Mouse (Mus musculus) heart, embryonic 10.5 days (tissue): ENCODE results near the gene Elmo1. TPM values are rescaled to one million over a fixed set of nuclear protein-coding genes. Genes with fewer than 3 reads are reported as not detected.

Experiments
- DNase-seq: peaks from one replicate; pipeline ENCODE4 v3.0.0-alpha.2; 2017; ENCODE audit warnings: low spot score
- H3K27ac ChIP-seq: fragments of 300-500 bp; sonication (generic); 2 replicates; pipeline ENCODE4 v1.5.1; 2016; ENCODE audit warnings: mild to moderate bottlenecking
- H3K27me3 ChIP-seq: fragments of 300-500 bp; sonication (generic); 2 replicates; pipeline ENCODE4 v1.6.1; 2016; ENCODE audit warnings: mild to moderate bottlenecking; ENCODE audit not compliant: poor library complexity, insufficient read depth, severe bottlenecking
- H3K36me3 ChIP-seq: fragments of 300-500 bp; sonication (generic); 2 replicates; pipeline ENCODE4 v1.6.1; 2016; ENCODE audit warnings: mild to moderate bottlenecking, moderate library complexity
- H3K4me1 ChIP-seq: fragments of 300-500 bp; sonication (generic); 2 replicates; pipeline ENCODE4 v1.6.1; 2016; ENCODE audit warnings: mild to moderate bottlenecking
- H3K4me3 ChIP-seq: fragments of 300-500 bp; sonication (generic); 2 replicates; pipeline ENCODE4 v1.5.1; 2016; ENCODE audit warnings: mild to moderate bottlenecking, moderate library complexity
- H3K9me3 ChIP-seq: fragments of 300-500 bp; sonication (generic); 2 replicates; pipeline ENCODE4 v1.6.1; 2016; ENCODE audit warnings: mild to moderate bottlenecking, moderate library complexity
- WGBS: fragments of 180-500 bp; shearing (Covaris S2); methylation state at CpG from one replicate; pipeline ENCODE4 v1.1.7; 2016; 5-methylcytosine and 5-hydroxymethylcytosine counted together
- polyA plus RNA-seq: library from polyadenylated mRNA; unstranded; fragments of >200 nt; fragmentation: Nextera tagmentation; extraction: Ambion mirVana; gene quantifications from 2 replicates; pipeline ENCODE4 v1.2.1, GENCODE M21; 2016

Elmo1 gene
- polyA plus RNA-seq, 1 experiment from 2014 or later, result 9.4 TPM

DNA sequence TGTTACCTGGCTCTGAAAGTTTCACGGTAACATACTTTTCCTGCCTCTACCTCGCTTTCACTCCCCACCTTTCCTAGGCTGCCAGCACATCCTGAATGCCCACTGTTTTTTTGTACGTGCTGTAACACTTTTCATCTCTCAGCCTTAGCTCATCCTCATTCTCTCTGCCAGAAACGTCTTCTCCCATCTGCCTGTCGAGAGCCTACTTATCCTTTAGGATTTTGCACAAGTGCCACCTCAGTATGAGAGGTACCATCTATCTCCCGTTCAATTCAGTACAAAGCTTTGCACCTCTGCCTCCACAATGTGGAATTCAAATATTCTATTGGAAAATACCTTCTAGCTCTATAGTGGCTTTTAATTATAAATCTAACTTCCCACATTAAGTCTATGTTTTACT is 369.7 kb downstream of the Elmo1 start:
- 82% methylated on average over 6 of the region's 6 CpGs for WGBS
- Histone ChIP-seq H3K27ac (no peak overlapping the region), H3K36me3 (no peaks in the 10 kb centered on the region), H3K4me1 (no peaks in the 10 kb centered on the region), H3K4me3 (no peak overlapping the region), H3K27me3 (no peaks in the 10 kb centered on the region), H3K9me3 (no peaks in the 10 kb centered on the region)
- no peak for DNase-seq

- H3K36me3 ChIP-seq, result no peaks in the 10 kb centered on the region
- WGBS, result 87% methylated on average over 3 of the region's 3 CpGs
- no peaks in the 10 kb centered on the region for H3K4me1 ChIP-seq
- no peak for DNase-seq
- H3K27me3 ChIP-seq, result no peaks in the 10 kb centered on the region
- no peak overlapping the region for H3K27ac ChIP-seq
- no peaks in the 10 kb centered on the region for H3K9me3 ChIP-seq
- H3K4me3 ChIP-seq, result no peak overlapping the region
These were observed 371.2 kb downstream of the Elmo1 start for GRCm38 (mm10) chr13:20461616-20462015.

DNA sequence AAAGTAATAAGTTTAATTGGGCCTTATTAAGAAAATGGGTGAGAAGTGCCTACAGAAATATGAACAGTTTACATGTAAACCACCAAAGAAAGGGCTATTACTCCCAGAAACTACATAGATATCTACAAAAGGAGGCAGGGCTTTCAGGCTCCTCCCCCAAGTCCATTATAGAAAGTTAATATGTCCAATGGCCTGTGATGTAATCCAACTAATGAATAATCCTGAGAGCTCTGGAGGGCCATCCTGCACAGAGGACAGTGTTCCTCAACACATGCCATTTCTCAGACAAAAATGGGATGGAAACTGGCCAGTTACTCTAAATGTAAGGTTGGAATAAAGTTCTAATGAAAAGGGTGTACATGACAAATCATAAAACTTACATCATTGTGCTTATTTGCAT is 373.8 kb downstream of the Elmo1 start:
- Histone ChIP-seq H3K9me3 (no peaks in the 10 kb centered on the region), H3K4me1 (no peaks in the 10 kb centered on the region), H3K4me3 (no peak overlapping the region), H3K27me3 (no peaks in the 10 kb centered on the region), H3K27ac (no peak overlapping the region), H3K36me3 (no peaks in the 10 kb centered on the region)
- DNase-seq, result no peak

DNA sequence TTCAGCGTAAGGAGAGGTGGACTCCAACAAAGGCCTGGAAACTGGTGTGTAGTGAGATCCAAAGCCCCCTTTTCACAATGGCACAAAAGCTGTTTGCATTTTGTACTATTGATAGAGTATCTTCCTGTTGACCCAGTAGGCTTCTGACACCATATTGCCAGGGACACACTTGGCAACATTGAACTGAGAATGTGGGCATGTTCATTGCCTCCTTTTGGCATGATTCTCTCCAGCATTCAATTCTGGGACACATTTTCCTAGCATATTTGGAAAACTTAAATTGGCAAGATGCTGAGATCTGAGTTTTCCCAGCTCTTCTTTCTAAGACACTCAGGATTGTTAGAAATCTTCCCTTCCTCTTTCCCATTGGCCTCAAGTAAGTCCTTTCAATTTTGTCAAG is 377.0 kb downstream of the Elmo1 start:
- H3K27me3 ChIP-seq, result no peaks in the 10 kb centered on the region
- no peaks in the 10 kb centered on the region for H3K4me1 ChIP-seq
- no peak for DNase-seq
- H3K27ac ChIP-seq, result no peak overlapping the region
- no peaks in the 10 kb centered on the region for H3K9me3 ChIP-seq
- WGBS, result 90% methylated on average over 1 of the region's 1 CpGs
- H3K36me3 ChIP-seq, result no peaks in the 10 kb centered on the region
- no peak overlapping the region for H3K4me3 ChIP-seq

GRCm38 (mm10) chr13:20471732-20472131 is 381.3 kb downstream of the Elmo1 start:
- no peak overlapping the region for H3K4me3 ChIP-seq
- WGBS, result 14% methylated on average over 6 of the region's 6 CpGs
- no peaks in the 10 kb centered on the region for H3K27me3 ChIP-seq
- no peaks in the 10 kb centered on the region for H3K36me3 ChIP-seq
- no peak overlapping the region for H3K27ac ChIP-seq
- peaks cover 8% of the 10 kb centered on the region for H3K4me1 ChIP-seq
- no peaks in the 10 kb centered on the region for H3K9me3 ChIP-seq
- peak; percentile 82 for DNase-seq

GRCm38 (mm10) chr13:20472301-20472831 is 382.0 kb downstream of the Elmo1 start:
- WGBS, result 57% methylated on average over 10 of the region's 10 CpGs
- Histone ChIP-seq H3K4me3 (no peak overlapping the region), H3K4me1 (peaks cover 8% of the 10 kb centered on the region), H3K9me3 (no peaks in the 10 kb centered on the region), H3K36me3 (no peaks in the 10 kb centered on the region), H3K27me3 (no peaks in the 10 kb centered on the region), H3K27ac (no peak overlapping the region)
- no peak for DNase-seq

DNA sequence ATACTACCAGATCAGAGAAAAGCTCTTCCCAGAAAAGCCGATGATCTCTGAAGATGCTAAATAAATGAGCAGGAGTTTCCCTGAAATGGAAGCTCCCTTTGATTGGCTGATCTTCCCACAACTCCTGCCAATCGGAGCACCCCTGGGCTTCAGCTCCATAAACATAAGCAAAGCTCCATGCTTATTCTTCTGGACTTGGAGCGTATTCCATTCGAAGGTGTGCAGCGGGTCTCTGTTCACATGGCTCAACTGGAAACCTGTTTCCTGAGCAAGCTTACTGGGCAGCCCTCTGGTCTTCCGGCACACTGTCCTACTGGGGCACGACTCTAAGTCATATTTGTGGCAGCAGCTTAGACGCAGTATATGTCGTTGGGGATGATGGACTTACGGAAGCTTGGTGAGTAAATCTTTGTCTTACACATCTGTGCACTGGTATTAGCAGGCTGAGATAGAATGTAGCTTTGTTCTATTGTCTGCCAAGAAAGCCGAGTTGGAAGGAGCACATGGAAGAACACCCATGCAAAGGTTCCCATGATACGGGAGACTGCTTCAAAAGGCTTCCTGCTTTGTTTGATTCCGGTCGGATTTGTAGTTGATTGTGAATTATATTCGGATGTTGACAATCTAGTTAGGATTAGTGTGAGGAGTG is 382.6 kb downstream of the Elmo1 start:
- 83% methylated on average over 15 of the region's 15 CpGs for WGBS
- no peak overlapping the region for H3K4me3 ChIP-seq
- no peaks in the 10 kb centered on the region for H3K27me3 ChIP-seq
- no peak overlapping the region for H3K27ac ChIP-seq
- H3K9me3 ChIP-seq, result no peaks in the 10 kb centered on the region
- no peak for DNase-seq
- no peaks in the 10 kb centered on the region for H3K36me3 ChIP-seq
- peaks cover 8% of the 10 kb centered on the region for H3K4me1 ChIP-seq

DNA sequence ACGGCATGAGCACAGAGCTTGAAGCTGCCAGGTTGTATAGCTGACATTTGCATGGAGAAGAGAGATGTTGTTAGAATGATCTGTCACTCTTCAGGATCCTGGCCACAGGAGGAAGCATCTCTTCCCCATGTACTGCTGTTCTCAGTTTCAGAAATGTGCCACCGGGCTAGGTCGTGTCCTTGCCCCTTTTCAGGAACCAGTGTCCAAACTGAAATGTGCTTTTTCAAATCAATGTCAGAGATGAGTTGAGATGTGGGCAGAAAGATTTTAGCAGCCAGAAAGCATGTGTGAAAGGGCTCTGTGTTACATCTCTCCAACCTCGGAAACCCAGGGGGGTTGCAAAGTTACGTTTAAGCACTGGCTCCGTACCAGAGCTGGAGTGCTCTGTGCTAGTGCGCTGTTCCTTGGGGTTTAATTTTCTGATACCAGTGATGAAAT is 383.3 kb downstream of the Elmo1 start:
- Histone ChIP-seq H3K9me3 (no peaks in the 10 kb centered on the region), H3K4me3 (no peak overlapping the region), H3K27me3 (no peaks in the 10 kb centered on the region), H3K27ac (no peak overlapping the region), H3K4me1 (peaks cover 8% of the 10 kb centered on the region), H3K36me3 (no peaks in the 10 kb centered on the region)
- no peak for DNase-seq
- 79% methylated on average over 7 of the region's 7 CpGs for WGBS

GRCm38 (mm10) chr13:20474600-20474999 is 384.2 kb downstream of the Elmo1 start:
- no peak overlapping the region for H3K4me3 ChIP-seq
- no peak for DNase-seq
- H3K27ac ChIP-seq, result no peak overlapping the region
- H3K4me1 ChIP-seq, result peaks cover 8% of the 10 kb centered on the region
- H3K9me3 ChIP-seq, result no peaks in the 10 kb centered on the region
- 75% methylated on average over 4 of the region's 4 CpGs for WGBS
- no peaks in the 10 kb centered on the region for H3K36me3 ChIP-seq
- no peaks in the 10 kb centered on the region for H3K27me3 ChIP-seq

GRCm38 (mm10) chr13:20481805-20482204 is 391.4 kb downstream of the Elmo1 start:
- DNase-seq, result no peak
- Histone ChIP-seq H3K27ac (no peak overlapping the region), H3K4me3 (no peak overlapping the region), H3K4me1 (no peaks in the 10 kb centered on the region), H3K36me3 (no peaks in the 10 kb centered on the region), H3K9me3 (no peaks in the 10 kb centered on the region), H3K27me3 (no peaks in the 10 kb centered on the region)
- WGBS, result 74% methylated on average over 1 of the region's 1 CpGs

DNA sequence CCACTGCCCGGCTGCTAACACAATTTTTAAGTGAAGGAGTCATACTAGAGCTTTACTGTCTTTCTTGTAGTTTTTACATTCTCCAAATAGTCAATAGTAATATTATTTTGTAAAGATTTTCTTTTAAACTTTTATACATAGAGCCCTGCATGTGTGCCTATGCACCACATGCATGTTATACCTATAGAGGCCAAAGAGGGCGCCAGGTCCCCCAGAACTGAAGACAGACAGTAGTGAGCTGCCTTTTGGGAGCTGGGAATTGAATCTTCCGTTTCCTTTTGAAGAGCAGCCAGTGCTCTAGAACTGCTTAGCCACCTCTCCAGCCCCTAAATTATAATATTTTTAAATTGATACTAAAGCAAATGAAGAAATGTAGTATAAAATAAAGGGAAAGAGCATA is 398.7 kb downstream of the Elmo1 start:
- WGBS, result 68% methylated on average over 3 of the region's 3 CpGs
- no peak overlapping the region for H3K4me3 ChIP-seq
- H3K27ac ChIP-seq, result no peak overlapping the region
- H3K4me1 ChIP-seq, result no peaks in the 10 kb centered on the region
- H3K36me3 ChIP-seq, result no peaks in the 10 kb centered on the region
- H3K9me3 ChIP-seq, result no peaks in the 10 kb centered on the region
- no peak for DNase-seq
- no peaks in the 10 kb centered on the region for H3K27me3 ChIP-seq

- no peaks in the 10 kb centered on the region for H3K27me3 ChIP-seq
- no peaks in the 10 kb centered on the region for H3K36me3 ChIP-seq
- H3K4me1 ChIP-seq, result no peaks in the 10 kb centered on the region
- H3K4me3 ChIP-seq, result no peak overlapping the region
- H3K27ac ChIP-seq, result no peak overlapping the region
- 68% methylated on average over 8 of the region's 8 CpGs for WGBS
- DNase-seq, result no peak
- H3K9me3 ChIP-seq, result no peaks in the 10 kb centered on the region
These were observed 399.5 kb downstream of the Elmo1 start for GRCm38 (mm10) chr13:20489698-20490417.

GRCm38 (mm10) chr13:20490860-20491594 is 400.6 kb downstream of the Elmo1 start:
- no peak overlapping the region for H3K4me3 ChIP-seq
- H3K4me1 ChIP-seq, result no peaks in the 10 kb centered on the region
- H3K9me3 ChIP-seq, result no peaks in the 10 kb centered on the region
- WGBS, result 80% methylated on average over 5 of the region's 5 CpGs
- no peak overlapping the region for H3K27ac ChIP-seq
- no peaks in the 10 kb centered on the region for H3K36me3 ChIP-seq
- no peaks in the 10 kb centered on the region for H3K27me3 ChIP-seq
- no peak for DNase-seq
